Mouse (Mus musculus) neural tube, embryonic 14.5 days (tissue): ENCODE results near the gene Tmem120b. TPM values are rescaled to one million over a fixed set of nuclear protein-coding genes. Genes with fewer than 3 reads are reported as not detected.

Experiments
- ATAC-seq: fragments of 200-750 bp; cut with Nextera tagmentation; 2 replicates; pipeline ENCODE4 v1.8.0; 2017; ENCODE audit warnings: low read depth, mild to moderate bottlenecking, moderate TSS enrichment, moderate library complexity
- H3K27ac ChIP-seq: fragments of 300-500 bp; sonication (generic); 2 replicates; pipeline ENCODE4 v1.5.1; 2014; ENCODE audit warnings: low read depth, mild to moderate bottlenecking, control low read depth, low read length, moderate library complexity, mixed read lengths
- H3K27me3 ChIP-seq: fragments of 300-500 bp; sonication (generic); 2 replicates; pipeline ENCODE4 v1.6.1; 2014; ENCODE audit warnings: low read length; ENCODE audit not compliant: control insufficient read depth, insufficient read depth
- H3K36me3 ChIP-seq: fragments of 300-500 bp; sonication (generic); 2 replicates; pipeline ENCODE4 v1.6.1; 2014; ENCODE audit warnings: low read length, mixed read lengths; ENCODE audit not compliant: control insufficient read depth, insufficient read depth
- H3K4me1 ChIP-seq: fragments of 300-500 bp; sonication (generic); 2 replicates; pipeline ENCODE4 v1.6.1; 2014; ENCODE audit warnings: low read length; ENCODE audit not compliant: control insufficient read depth, insufficient read depth
- H3K4me2 ChIP-seq: fragments of 300-500 bp; sonication (generic); 2 replicates; pipeline ENCODE4 v1.6.1; 2014; ENCODE audit warnings: mild to moderate bottlenecking, low read depth, low read length, control low read depth
- H3K4me3 ChIP-seq: fragments of 300-500 bp; sonication (generic); 2 replicates; pipeline ENCODE4 v1.5.1; 2014; ENCODE audit warnings: low read depth, low read length, control low read depth, mixed read lengths
- H3K9ac ChIP-seq: fragments of 300-500 bp; sonication (generic); replicated peaks from 2 replicates; pipeline ENCODE4 v1.6.1; 2014; ENCODE audit warnings: low read depth, mild to moderate bottlenecking, control low read depth, low read length, mixed read lengths
- H3K9me3 ChIP-seq: fragments of 300-500 bp; sonication (generic); 2 replicates; pipeline ENCODE4 v1.6.1; 2016; ENCODE audit warnings: low read length; ENCODE audit not compliant: control insufficient read depth
- WGBS: fragments of 180-500 bp; shearing (Covaris S2); extraction: QIAGEN DNeasy Blood & Tissue Kit; methylation state at CpG from one replicate; pipeline ENCODE4 v1.1.7; 2014; 5-methylcytosine and 5-hydroxymethylcytosine counted together
- polyA plus RNA-seq: library from polyadenylated mRNA; unstranded; fragments of >200 nt; fragmentation: Nextera tagmentation; extraction: Ambion mirVana; gene quantifications from 2 replicates; pipeline ENCODE4 v1.2.1, GENCODE M21; 2014

Tmem120b gene
- polyA plus RNA-seq = 15.6 and 16.1 TPM in 2 replicates

- Histone ChIP-seq H3K9me3 (no peaks in the 10 kb centered on the region), H3K27me3 (no peaks in the 10 kb centered on the region), H3K27ac (no peak within 1 kb of the TSS), H3K36me3 (no peaks in the 10 kb centered on the region), H3K9ac (no peak within 1 kb of the TSS), H3K4me2 (no peak within 1 kb of the TSS), H3K4me1 (no peaks in the 10 kb centered on the region), H3K4me3 (no peak within 1 kb of the TSS)
- WGBS = 86% methylated on average over 12 of the region's 12 CpGs
- no peak for ATAC-seq
These were observed at the start of gene Tmem120b for GRCm38 (mm10) chr5:123068115-123068514. Tmem120b (plus strand) TSS chr5:123068415.

DNA sequence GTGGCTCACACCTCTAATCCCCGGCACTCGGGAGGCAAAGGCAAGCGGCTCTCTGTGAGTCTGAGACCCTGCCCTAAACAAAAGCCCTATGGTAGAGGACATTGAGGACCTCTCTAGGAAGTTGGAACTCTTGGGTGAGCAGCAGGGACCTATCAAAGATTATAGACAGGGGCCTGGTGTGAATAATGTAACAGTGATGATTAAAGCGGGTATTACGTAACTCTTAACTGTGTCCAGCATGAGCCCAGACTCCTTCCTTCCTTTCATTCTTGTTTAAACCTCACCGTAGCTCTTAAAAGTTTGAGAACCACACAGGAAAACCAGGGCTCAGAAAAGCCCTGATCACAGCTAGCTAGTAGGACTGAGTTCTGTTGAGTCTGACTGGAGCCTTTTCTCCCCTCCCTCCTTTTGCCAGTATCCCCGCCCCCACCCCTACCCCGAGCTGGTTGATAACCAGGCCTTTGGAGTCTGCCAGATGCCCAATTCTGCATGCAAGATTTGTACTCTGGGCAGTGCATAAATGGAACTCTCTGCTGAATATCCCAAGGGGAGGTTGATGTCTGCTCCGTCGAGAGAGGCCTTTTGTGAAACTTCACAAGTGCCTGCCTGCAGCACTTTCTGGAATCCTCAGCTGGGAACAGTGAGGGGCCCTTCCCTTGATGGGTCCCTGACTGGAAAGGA lies 48.7 kb upstream of the Tmem120b start:
- Histone ChIP-seq H3K27me3 (no peaks in the 10 kb centered on the region), H3K27ac (peak overlapping the region; percentile 62), H3K36me3 (no peaks in the 10 kb centered on the region), H3K4me1 (peaks cover 15% of the 10 kb centered on the region; the same call in 1 of the 2 replicates), H3K4me3 (no peak overlapping the region), H3K4me2 (no peak overlapping the region), H3K9ac (no peak overlapping the region), H3K9me3 (no peaks in the 10 kb centered on the region)
- ATAC-seq = no peak
- WGBS = 53% methylated on average over 10 of the region's 10 CpGs

GRCm38 (mm10) chr5:123020426-123020825 lies 47.8 kb upstream of the Tmem120b start:
- Histone ChIP-seq H3K27ac (no peak overlapping the region), H3K4me1 (peaks cover 15% of the 10 kb centered on the region; the same call in 1 of the 2 replicates), H3K4me3 (no peak overlapping the region), H3K9me3 (no peaks in the 10 kb centered on the region), H3K9ac (no peak overlapping the region), H3K4me2 (no peak overlapping the region), H3K27me3 (no peaks in the 10 kb centered on the region), H3K36me3 (no peaks in the 10 kb centered on the region)
- WGBS = 91% methylated on average over 5 of the region's 5 CpGs
- ATAC-seq = no peak

DNA sequence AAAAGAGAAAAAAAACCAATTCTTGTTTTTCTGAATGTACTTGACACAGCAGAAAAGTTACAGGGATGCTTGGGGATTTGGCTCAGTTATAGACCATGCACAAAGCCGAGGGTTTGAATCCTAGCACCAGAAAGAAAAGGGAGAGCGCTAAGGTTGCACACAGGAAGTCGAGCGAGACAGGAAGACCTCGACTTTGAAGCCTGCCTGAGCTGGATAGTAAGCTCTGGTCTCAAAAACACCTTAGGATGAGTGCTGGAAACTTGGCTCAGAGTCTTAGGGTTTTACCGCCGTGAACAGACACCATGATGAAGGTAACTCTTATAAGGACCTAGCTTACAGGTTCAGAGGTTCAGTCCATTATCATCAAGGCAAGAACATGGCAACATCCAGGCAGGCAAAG lies 46.8 kb upstream of the Tmem120b start:
- Histone ChIP-seq H3K9me3 (no peaks in the 10 kb centered on the region), H3K4me1 (peaks cover 10% of the 10 kb centered on the region; the same call in 1 of the 2 replicates), H3K27ac (no peak overlapping the region), H3K4me2 (no peak overlapping the region), H3K4me3 (no peak overlapping the region), H3K9ac (no peak overlapping the region), H3K27me3 (no peaks in the 10 kb centered on the region), H3K36me3 (no peaks in the 10 kb centered on the region)
- 89% methylated on average over 7 of the region's 7 CpGs for WGBS
- ATAC-seq = no peak

DNA sequence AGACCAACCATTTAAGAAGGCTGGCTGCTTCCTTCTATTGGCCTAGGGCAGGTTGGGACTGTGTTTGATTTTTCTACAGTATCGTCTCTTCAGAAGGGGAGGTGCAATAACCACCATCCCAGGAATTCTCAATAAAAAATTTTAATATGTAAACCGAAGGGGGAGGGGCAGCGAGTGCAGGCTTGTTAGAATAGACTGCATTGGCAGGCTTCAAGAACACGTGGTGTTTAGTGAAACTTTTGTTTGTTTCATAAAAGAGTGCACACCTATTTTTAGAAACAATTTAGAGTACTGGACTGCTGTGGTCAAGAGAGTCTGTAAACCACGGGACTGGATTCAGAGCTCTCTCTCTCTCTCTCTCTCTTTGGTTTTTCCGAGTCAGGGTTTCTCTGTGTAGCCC lies 45.2 kb upstream of the Tmem120b start:
- Histone ChIP-seq H3K9ac (no peak overlapping the region), H3K27me3 (no peaks in the 10 kb centered on the region), H3K4me1 (peaks cover 7% of the 10 kb centered on the region; the same call in 1 of the 2 replicates), H3K36me3 (no peaks in the 10 kb centered on the region), H3K4me3 (no peak overlapping the region), H3K27ac (no peak overlapping the region), H3K4me2 (no peak overlapping the region), H3K9me3 (no peaks in the 10 kb centered on the region)
- no peak for ATAC-seq
- WGBS = 87% methylated on average over 6 of the region's 6 CpGs

GRCm38 (mm10) chr5:123024312-123024711 lies 43.9 kb upstream of the Tmem120b start:
- Histone ChIP-seq H3K9me3 (no peaks in the 10 kb centered on the region), H3K4me1 (peaks cover under 1% of the 10 kb centered on the region; the same call in 1 of the 2 replicates), H3K36me3 (peaks cover under 1% of the 10 kb centered on the region; the same call in 1 of the 2 replicates), H3K27me3 (no peaks in the 10 kb centered on the region), H3K9ac (no peak overlapping the region), H3K4me3 (no peak overlapping the region), H3K27ac (no peak overlapping the region), H3K4me2 (no peak overlapping the region)
- 88% methylated on average over 6 of the region's 6 CpGs for WGBS
- ATAC-seq = no peak

- Histone ChIP-seq H3K9ac (no peak overlapping the region; the same call in 1 of the 2 replicates), H3K4me1 (no peaks in the 10 kb centered on the region), H3K4me2 (no peak overlapping the region), H3K27ac (no peak overlapping the region), H3K9me3 (no peaks in the 10 kb centered on the region), H3K27me3 (no peaks in the 10 kb centered on the region), H3K4me3 (no peak overlapping the region), H3K36me3 (peaks cover 5% of the 10 kb centered on the region)
- no peak for ATAC-seq
- 67% methylated on average over 9 of the region's 9 CpGs for WGBS
These were observed 43.1 kb upstream of the Tmem120b start for GRCm38 (mm10) chr5:123024965-123025573.

DNA sequence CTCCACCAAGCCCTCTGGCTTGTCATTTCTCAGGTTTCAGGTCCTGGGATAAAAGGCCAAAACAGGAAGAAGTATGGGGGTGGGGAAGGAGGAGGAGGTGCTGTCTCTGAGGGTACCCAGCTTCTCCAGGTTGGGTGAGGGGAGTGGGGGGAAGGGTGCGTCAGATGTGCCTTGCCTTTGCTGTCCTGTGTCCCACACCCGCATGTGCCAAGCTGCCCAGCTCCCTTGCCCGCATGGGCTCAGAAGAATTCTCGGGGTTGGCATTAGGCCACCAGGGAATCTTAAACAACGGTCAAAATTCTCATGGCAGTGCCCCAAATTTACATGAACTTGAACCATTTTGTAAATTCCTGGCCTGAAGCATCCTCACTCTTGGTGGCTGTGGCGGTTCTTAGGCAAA lies 41.8 kb upstream of the Tmem120b start:
- H3K4me1 ChIP-seq = no peaks in the 10 kb centered on the region
- WGBS = 77% methylated on average over 6 of the region's 6 CpGs
- H3K36me3 ChIP-seq = peaks cover 5% of the 10 kb centered on the region
- no peak overlapping the region for H3K4me2 ChIP-seq
- H3K27me3 ChIP-seq = no peaks in the 10 kb centered on the region
- H3K27ac ChIP-seq = no peak overlapping the region
- no peak for ATAC-seq
- no peak overlapping the region for H3K9ac ChIP-seq
- H3K4me3 ChIP-seq = no peak overlapping the region
- no peaks in the 10 kb centered on the region for H3K9me3 ChIP-seq

DNA sequence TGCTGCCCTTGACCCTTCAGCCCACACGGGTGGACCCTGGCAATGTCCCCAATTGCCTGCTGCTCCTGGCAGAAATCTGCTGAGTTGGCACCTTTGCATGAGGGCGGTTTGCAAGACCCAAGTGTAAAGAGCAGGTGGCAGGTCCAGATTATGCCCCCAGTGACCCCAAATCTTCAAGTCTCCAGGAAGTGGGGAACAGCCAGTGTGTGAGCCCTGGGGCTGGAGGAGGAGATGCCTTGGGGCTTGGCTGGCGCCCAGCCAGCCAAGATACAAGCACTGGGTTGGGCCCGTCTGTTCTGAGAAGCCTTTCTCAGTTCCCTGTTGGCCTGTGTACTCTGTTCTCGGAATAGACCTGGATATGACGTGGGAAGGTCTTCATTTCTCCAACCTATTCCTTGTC lies 40.8 kb upstream of the Tmem120b start:
- Histone ChIP-seq H3K27me3 (no peaks in the 10 kb centered on the region), H3K9me3 (no peaks in the 10 kb centered on the region), H3K4me3 (no peak overlapping the region), H3K4me1 (no peaks in the 10 kb centered on the region), H3K4me2 (no peak overlapping the region), H3K9ac (no peak overlapping the region), H3K36me3 (peaks cover 5% of the 10 kb centered on the region), H3K27ac (no peak overlapping the region)
- no peak for ATAC-seq
- 72% methylated on average over 6 of the region's 6 CpGs for WGBS
